Mouse (Mus musculus) thymus, postnatal 0 days (tissue): ENCODE measurements at regions not wholly inside any gene's neighbourhood (a gene's known extent, or its start where the extent isn't known, plus 50 kb on each side); places are given as distances from the start of the nearest gene placed in this dataset.

Experiments used
- DNase-seq: peaks from one replicate; pipeline ENCODE4 v3.0.0-alpha.2; 2015; ENCODE audit warnings: low spot score

DNA sequence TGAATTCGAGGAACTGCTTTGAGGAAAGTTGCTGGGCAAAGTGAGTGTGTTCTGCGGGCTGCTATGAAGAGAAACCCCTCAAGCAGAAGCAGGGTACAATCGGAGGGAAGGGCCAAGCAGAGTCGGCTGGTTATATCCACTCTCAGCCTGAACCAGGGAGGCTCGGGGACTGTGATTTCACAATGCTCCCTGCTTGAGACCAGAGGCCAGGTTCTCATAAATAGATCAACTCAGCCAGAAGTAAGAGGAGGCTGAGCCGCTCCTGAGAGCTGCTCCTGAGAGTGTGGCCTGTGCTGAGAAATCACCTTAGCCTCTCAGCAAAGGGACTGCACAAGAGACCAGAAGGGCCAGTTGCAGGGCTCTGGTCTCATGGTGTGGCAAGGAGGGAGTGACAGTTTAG is 149.6 kb downstream of the Tfap2c start:
- no peak for DNase-seq

DNA sequence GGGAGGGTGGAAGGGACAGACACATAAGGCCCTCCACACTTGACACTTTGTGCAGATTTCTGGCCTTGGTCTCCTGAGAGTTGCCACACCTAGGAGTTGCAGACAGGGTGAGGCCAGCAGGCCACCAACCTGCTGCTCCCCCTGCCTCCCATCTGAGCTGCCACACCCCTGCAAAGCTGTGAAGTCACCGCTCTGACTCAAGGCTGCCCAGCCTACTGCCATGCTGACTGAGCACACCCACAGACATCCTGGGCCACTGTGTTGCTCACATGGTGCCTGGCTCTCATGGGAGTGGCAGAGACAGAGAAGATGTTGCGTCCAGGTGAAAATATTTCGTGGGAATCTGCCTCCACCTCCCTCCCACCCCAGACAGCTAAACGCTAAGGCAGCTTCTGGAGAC is 150.3 kb downstream of the Tfap2c start:
- no peak for DNase-seq

DNA sequence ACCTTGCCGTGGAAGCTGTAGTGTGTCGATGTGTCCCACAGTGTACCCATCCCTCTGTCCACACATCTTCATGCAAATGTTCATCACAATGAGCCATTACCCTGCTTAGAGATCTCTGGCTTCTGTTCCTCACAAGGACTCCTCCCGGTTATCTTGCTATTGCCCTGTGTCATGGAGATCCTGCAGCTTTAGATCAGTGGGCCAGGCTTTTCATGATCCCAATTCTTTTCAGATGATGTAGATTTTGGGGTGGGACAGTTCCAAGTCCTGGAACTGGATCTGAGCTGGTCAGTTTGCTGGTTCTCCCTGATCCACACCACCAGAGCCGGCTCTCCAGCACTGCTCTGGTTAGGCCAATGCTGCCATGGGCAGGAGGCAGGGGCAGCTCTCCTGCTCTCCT is 161.2 kb downstream of the Tfap2c start:
- DNase-seq: no peak

- DNase-seq: no peak
These were observed 177.3 kb downstream of the Tfap2c start for GRCm38 (mm10) chr2:172726701-172727100.

- no peak for DNase-seq
These were observed 178.2 kb downstream of the Tfap2c start for GRCm38 (mm10) chr2:172727576-172727975.

DNA sequence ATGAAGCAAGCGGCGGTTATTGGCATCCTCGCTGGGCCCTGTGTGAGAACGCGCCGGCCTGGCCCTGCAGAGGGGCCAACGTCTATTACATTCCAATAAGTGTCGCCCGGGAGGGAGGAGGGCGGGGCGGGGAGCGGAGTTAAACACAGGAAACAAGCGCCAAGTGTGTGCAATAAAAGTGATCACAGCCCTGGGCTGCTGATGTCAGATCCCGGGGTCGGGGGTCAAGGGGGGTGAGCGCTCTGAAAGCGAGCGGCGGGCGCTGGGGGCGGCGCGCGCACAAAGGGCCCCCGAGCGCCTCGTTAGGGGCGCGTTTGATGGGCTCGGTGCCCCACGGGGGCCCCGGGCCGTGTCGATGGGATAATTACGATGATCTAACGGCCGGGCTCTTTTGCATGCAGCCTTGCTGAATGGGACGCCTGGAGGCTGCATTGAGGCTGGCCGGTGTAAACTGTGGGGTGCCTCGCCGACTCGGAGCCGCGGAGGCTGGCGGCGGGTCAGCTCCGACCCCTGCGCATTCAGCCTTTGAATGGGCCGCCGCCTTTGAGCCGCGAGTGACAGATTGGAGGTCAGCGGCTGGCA is 178.9 kb downstream of the Tfap2c start:
- DNase-seq: no peak

GRCm38 (mm10) chr2:172729151-172729550 is 179.8 kb downstream of the Tfap2c start:
- DNase-seq: no peak

DNA sequence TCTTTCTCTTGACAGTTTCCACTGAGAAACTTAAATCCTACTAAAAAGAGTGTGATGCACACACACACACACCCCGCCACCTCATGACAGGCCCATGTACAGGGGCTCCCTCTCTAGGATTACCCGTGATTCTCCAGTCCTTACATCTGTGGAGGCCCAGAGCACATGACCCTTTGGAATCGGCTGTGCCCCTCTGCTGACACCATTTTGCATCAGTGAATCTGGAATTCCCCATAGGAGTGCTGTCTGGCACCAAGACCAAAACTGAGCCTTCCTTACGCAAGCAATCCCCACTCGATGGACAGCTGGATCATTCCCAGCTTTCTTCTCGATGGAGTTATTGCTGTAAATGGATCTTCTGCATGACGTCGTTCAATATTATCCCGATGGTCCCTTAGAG is 180.3 kb downstream of the Tfap2c start:
- no peak for DNase-seq

- DNase-seq: no peak
These were observed 182.0 kb downstream of the Tfap2c start for GRCm38 (mm10) chr2:172731408-172731807.

GRCm38 (mm10) chr2:172732453-172733210 is 183.2 kb downstream of the Tfap2c start:
- no peak for DNase-seq

DNA sequence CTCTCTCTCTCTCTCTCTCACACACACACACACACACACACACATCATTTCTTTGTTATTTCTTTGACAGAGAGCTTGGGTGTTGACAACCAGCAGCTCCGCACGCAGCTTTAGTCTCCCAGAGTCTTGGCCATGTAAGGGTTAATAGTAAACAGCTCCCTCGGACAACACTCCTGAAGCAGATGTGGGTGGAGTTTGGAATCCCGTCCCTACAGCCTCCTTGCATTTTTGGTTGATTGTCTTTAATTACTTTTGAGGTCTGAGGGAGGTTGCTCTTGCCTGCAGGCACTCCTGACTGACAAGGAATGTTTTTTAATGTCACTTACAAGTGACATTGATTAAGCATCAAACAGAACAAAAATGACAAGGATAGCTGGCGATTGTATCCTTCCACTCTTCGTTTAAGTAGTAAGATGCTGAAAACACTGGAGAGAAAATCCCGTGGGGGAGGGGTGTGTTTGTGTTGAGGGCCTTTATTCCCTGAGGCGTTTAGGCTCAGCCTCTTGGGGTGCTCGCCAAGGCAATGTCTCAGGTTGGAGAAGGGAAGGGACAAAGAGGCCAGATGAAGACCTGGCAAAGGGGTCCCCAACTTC is 184.1 kb downstream of the Tfap2c start:
- no peak for DNase-seq

DNA sequence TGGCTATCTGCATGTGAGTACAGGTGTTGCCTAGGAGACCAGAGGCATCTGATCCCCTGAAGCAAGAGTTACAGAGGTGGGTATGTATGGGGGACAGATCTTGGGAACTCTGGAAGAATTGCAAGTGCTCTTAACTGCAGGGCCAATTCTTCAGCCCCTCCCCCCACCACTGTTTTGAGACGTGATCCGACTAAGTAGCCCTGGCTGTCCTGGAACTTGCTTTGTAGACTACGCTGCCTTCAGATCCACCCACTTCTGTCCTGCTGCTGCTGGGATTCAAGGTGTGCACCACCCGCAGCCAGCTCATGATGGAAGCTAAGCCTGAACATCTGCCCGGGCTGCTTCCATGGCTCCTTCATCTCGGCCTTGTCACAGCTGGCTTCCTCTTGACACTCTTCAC is 186.2 kb downstream of the Tfap2c start:
- DNase-seq: no peak

DNA sequence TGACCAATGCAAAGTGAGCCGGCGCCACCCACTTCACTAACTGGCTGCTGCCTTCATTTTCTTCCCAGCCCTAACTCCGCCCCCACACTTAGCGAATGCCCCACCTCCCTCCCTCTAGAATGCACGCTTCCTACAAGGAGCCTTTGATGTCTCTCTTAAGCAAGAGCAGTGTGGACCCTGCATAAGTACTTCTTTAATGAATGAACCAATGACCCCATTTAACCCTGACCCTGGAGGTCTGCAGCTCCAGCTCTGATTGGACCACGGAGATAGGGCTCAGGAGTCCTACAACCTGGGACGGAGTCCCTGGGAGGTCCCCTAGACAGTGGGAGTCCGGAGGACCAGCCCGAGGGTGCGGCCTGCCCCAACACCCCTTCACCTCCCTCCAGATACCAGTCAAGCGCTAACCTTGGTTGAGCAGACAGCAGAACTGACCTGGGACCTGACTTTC is 189.7 kb downstream of the Tfap2c start:
- DNase-seq: peak; percentile 18

GRCm38 (mm10) chr2:172739529-172739928 is 190.1 kb downstream of the Tfap2c start:
- peak; percentile 12 for DNase-seq

DNA sequence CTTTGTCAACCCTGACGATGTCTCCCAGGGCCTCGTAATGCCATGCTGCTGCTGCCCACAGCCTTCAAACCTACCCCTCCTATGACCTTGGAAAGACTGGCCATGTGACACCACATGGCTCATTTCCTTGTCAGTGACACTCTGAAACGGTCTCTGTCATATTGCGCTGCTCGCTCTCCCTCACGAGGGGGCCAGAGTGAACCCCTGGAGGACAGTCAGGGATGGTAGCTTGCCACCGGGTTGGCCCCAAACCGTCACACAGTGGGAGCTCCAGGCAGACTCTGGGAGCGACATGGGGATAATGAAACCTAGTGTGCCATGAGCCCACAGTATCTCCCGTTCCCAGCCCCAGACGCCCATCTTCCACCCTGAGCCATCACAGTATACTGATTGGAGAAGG is 188.8 kb downstream of the Bmp7 start:
- DNase-seq: no peak

GRCm38 (mm10) chr2:172755686-172756471 is 184.2 kb downstream of the Bmp7 start:
- no peak for DNase-seq

DNA sequence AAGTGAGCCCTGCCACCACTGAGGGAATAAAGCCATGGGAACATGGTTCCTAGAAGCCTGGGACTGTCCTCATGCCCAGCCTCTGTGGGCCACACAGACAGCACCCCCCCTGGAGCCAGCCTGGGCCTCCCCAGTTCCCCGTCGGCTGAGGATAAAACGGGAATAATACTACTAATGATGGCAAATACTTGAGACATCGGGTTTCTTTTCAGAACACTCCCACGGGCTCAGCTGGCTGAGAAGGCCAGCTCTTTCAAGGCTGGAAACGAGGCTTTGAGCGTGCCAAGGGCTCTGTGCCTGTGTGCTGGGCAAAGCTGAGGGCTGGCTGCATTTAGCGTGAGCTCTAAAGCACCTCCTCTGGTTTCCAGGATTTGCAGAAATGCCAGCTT is 183.7 kb downstream of the Bmp7 start:
- DNase-seq: no peak

GRCm38 (mm10) chr2:172758497-172758896 is 181.6 kb downstream of the Bmp7 start:
- DNase-seq: no peak

- DNase-seq: no peak
These were observed 174.9 kb downstream of the Bmp7 start for GRCm38 (mm10) chr2:172765260-172765659.

- no peak for DNase-seq
These were observed 173.7 kb downstream of the Bmp7 start for GRCm38 (mm10) chr2:172766403-172766802.

GRCm38 (mm10) chr2:172768756-172769155 is 171.4 kb downstream of the Bmp7 start:
- no peak for DNase-seq

DNA sequence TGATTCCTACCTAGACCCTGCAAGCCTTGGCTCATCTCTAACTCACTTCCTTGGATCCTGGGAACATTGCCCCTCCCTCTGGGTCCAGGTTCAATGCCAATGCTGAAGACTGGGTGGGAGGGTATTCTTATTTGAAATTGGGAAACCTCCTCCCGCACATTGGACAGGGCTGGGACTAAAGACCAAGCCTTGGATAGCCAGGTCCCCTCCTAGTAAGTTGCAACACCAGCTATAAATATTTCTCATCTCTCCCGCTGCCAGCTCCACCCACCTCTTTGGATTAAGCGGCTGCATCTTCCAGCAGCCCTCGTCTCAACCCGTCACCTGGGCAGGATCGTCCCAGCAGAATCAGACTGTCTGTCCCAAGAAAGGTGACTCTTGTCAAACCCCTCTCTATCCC is 170.1 kb downstream of the Bmp7 start:
- DNase-seq: no peak
